Mouse (Mus musculus) lung, postnatal 10 days (tissue): ENCODE results near the gene Pkig.
"Not testable (repeated sequence)": the region's sequence is repeated elsewhere in the genome, so short reads cannot be mapped to it uniquely, and the experiment has no call there.

Source experiments
- DNase-seq: peaks from one replicate; pipeline ENCODE4 v3.0.0; 2021

Gene Pkig

DNA sequence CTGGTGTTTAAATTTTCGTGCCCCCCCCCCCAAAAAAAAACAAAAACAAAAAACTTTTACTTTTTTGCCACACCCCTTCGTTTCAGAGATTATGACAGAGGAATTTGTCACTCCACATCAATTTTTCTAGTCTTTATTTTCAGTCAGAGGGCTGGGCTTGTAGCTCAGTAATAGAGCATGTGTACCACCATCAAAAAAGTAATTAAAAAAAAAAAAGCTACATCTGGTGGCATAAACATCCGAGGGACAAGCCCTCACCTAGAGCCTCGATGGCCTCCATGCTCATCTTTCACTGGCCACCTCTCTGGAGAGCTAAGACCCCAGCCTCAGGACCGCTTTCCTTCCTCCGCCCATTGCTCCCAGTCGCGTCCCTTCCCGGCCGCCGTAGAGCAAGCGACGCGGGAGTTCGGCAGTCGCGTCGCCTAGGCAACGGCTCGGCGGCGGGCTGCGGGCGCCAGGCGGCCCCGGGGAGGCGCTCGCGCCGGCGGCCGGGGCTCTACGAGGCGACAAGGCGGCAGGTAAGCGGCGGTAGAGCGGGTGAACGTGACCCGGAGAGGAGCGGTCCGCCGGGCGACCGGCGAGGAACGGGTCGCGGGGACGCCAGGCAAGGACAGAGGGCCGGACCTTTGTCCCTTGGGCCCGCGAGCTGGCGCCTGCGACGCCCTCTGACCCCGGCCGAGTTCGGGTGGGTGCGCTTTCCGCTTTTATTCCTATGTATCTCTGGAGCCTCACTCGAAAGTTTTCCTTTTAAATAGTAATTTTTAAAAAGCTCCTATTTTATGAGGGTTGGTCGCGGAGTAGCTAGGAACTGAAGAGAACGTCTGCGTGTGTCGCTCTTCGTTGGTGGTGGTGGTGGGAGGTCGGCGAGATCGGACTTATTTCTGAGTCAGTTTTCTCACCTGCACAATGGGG is at the start of gene Pkig:
Gene Pkig (plus strand): TSS at position 412 of the 912 bp plus-strand sequence.
- DNase-seq, result peak; percentile 91

DNA sequence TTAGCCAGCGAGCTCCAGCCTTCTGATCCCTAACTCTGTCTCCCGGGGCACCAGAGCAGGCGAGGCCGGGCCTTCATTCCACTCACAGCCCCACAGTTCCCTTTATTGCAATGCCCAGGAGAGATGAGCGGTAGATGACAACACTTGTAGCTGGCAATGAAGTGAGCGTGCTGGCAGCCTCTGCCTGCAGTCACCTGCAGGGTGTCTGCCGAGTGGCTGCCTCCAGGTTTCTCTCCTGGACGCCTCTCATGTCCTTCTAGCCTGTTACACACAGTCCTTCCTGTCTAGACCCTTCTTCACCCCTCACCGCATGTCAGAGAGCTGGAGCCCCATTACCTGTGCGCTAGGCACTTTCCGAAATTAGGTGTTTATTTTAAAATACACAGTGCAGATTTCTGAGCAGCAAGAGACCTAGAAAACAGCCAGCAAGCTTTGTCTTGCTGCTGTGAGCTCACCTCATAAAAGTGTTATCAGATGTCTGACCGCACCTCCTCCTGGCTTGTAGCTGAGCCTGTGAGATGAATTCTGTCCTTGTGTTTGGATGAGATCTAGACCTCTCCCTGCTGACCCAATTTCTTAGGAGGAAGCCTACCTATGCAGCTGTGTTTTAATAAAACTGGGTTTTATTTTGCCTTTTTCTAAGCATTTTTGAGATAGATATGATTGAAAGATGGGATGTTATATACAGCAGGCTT is 48.8 kb upstream of the Pkig start:
- no peak for DNase-seq

DNA sequence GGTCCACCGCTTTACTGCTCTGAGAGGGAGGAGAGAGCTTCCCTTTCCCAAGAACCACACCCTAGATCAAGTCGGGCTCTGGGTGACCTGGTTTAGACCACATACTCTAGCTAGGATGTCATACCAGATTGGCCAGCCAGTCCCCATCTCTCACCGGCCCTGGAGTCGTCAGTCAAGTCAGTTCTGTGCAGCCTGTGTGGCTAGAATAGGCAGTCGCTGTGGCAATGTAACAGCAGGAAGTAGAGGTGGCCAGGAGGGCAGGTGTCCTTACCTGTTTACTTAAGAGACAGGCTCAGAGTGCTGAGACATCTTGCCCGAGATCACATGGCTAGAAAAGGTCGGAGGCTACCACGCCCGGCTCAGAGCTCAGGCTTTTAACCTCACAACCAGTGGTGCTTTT is 47.0 kb upstream of the Pkig start:
- no peak for DNase-seq

DNA sequence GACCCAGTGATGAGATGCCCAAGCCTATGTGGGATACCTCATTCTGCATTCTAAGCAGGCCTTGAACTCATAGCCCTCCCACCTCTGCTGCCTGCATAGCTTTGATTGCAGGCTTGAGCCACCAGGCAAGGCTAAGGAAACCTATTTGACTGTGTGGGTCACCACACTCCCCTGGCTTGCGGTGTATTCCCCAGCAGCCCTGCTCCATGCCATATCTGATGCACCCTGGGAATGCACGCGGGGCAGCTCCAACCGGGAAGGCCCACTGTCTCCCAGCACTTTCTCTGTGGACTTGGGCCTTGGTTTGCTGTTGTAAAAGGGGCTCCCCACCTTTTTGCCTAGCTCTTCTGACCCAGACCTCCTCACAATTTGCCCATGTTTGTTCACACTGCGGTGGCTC is 45.0 kb upstream of the Pkig start:
- DNase-seq, result no peak

DNA sequence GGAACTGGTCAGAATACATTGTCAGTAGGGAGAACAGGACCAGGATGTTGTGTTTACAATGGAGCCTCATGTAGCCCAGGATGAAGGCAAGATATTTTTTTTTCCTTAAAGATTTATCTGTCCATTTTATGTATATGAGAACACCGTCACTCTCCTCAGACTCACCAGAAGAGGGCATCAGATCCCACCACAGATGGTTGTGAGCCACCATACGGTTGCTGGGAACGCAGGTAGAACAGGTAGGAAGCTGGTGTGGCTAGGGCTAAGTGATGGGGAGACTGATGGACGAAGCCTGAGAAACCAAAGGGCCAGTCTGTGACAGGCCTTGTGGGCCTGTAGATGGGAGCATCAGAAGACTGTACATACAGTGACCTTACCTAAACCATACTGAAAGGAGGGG is 44.2 kb upstream of the Pkig start:
- no peak for DNase-seq

DNA sequence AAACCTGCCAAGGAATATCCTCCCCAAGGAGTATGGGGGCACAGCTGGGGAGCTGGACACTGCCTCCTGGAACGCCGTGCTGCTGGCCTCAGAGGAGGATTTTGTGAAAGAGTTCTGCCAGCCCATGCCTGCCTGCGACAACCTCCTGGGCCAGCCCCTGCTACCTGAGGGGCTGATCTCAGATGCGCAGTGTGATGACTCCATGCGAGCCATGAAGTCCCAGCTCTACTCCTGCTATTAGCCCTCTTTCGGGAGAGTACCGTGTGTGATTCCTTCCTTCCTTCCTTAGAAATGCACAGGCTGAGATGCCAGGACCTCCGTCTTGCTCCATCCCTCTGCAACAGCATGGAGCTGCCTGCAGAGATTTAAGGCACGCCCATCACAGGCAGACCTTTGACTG is 42.8 kb upstream of the Pkig start:
- DNase-seq, result no peak

DNA sequence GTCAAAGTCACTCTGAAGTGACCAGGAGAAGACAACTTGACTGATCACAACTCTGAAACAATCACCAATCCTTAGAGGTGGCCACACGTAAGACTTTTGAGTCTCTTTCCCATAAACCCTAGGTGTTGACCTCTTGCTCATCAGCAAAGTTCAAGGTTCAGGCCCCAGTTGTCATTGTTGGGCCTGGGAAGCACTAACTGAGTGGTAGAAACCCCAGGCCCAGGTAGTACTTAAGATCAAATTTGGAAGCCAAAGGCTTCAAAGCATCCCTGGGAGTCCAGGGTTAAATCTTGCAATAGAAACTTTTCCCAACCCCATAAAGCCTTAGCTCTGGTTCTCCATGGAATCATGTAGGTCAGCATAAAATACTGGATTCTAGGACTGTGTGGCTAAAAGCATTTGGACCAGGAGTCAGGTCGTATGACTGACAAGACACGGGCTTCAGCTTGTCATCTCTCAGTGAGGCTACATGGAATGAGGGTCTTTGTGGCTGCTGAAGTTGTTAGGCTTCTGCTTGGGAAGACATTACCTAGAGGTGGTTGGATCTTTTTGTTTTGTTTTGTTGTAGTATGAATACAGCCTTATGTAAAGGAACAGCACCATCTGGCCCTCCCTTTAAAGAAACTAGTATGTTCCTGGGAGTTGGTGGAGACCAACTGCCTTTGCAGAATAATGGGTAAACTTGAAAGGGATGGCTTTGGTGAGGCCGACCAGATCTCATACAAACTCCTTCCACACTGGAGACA is 42.1 kb upstream of the Pkig start:
- no peak for DNase-seq

DNA sequence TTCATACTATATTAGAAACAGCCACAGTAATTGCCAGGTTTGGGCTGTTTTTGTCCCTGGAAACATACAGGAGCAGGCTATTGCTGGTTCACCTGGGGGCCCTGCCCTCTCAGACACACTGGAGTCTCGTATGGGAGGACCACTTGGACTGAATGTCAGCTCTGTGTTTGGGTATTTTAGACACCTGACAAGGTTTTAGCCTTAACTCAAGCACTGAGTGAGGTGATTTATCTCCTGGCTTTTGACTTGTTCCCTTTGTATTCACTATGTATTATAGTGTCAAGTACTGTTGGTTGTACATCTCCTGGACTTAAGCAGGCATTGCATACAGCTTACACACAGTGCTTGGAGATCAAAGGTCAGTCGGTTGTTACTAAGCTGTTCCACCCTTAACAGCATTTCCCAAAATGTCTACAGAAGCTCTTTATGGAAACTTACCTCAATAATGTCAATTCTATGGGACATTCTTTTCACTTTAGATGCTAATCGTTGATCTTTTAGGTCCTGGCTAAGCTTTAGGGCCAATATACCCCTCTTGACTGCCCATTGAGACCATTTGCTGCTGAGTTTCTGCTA is 41.4 kb upstream of the Pkig start:
- no peak for DNase-seq

DNA sequence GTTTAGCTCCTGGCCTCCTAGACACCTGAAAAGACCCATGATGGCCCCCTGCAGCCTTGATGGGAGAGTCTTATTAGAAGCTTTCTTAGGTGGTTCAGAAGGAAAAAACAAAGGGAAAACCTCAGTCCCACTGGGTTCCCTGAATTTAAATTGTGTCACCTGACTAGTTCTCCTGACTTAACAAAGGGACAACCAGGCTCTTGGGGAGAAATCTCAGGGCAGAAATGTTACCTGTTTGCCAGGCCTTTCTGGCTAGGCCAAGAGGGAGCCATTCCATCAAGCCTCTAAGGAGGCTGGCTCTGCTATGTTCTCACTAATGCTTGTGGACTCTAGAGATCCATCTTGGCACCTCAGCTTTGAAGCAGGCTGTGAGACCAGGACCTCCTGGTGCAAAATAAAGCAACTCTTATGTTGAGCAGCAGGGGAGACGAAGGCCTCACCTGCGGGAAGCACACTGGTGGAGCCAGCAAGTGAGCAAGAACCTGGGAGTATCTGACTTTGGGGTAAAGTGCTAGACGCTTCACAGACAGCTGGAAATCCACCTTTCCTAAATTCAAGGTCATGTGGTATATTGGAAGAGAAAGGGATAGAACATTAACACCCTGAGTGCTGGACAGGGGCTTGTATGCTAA is 40.8 kb upstream of the Pkig start:
- no peak for DNase-seq

DNA sequence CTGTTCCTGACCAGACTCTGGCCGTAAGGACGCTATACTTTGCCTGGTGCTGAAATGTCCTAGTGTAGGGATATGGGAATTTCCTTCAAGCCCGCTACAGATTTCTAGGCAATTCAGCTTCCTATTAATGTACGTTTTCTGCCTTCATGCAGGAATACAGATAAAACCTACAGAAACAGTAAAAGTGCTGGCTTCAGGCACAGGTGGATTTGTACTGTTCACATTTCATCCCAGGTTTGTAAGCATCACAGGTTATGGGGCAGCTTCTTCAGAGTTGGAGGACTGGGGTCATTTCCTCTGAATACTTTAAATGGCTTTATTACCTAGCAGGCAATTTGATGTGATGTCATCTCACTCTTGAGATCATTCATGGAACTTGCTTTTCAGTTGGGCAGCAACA is 40.3 kb upstream of the Pkig start:
- DNase-seq, result no peak

DNA sequence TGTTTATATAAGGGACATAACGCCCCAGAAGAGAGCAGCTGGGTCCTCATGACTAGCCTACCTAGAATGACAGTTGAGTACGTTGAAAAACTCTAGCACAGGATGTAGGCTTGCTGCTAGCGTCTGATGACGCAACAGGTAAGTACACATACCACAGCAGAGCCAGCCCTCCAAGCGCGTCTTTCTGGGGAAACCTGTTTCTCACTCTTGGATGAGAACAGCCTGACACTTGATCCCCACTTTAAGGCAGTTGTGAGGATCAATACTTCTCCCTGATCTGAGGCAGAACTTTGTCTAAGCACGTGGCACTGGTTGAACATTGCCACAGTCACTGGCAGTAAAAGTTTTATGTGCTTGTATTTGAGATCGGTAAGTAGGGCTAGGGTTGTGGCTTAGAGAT is 37.7 kb upstream of the Pkig start:
- DNase-seq, result peak; percentile 39

DNA sequence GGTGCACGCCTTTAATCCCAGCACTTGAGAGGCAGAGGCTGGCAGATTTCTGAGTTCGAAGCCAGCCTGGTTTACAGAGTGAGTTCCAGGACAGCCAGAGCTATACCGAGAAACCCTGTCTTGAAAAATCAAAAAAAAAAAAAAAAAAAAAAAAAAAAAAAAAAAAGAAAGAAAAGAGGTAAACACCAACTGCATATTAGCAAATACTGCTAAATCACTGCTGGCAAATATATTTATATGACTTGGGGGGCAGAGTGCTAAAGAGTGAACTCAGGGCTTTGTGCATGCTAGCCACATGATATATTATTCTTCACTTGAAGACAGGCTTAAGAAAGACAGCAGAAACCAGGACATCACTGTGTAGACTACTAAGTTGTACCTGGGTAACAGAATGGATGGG is 36.8 kb upstream of the Pkig start:
- not testable (repeated sequence) for DNase-seq

DNA sequence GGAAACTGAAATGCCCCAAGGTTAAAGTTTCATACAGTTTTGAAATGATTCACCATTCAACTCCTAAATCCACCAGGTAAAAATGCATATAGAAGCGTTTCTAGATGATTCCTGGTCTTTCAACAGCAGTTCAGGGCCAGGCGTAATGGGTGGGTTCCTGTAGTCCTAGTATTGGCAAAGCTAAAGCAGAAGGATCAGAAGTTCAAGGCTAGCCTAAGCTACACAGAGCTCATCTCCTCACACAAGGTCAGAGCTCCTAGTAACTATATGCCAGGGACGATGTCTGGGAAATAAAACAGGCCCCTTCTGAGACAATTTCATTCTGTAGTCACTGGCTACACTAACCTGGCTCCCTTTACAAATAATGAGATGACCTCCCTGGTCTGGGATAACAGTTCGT is 27.0 kb upstream of the Pkig start:
- no peak for DNase-seq

DNA sequence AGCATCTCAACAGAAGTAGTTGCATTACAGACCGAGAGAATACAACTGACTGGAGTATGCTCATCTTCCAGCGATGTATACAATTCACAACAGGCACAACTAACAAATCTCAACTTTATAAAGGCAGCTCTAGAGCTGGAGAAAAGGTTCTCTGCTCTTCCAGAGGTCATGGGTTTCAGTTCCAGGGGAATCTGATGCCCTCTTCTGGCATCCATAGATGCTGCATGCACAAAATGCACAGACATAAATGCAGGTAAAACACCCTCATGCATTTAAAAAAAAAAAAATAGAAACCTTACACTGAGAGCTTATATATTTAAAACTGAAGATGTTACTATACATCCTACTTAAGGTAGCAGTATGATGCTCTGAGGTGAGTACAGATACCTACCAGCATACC is 26.5 kb upstream of the Pkig start:
- no peak for DNase-seq

DNA sequence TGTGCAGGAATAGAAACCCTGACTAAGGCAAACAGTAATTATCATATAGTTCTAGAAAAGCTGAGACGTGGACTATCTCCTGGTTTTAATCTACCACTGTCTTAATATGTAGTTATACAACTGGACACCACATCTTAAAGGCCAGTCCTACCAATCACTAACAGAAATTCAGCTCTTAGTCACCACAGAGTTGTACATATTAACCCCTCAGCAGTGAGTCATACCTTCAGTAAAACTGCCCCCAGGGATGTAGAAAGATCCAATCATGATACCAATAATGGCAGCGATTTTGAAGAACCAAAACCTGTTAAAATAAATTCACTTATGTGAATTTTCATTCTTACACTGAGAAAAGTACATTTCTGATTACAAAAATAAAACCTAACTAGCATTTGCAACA is 24.0 kb upstream of the Pkig start:
- no peak for DNase-seq

DNA sequence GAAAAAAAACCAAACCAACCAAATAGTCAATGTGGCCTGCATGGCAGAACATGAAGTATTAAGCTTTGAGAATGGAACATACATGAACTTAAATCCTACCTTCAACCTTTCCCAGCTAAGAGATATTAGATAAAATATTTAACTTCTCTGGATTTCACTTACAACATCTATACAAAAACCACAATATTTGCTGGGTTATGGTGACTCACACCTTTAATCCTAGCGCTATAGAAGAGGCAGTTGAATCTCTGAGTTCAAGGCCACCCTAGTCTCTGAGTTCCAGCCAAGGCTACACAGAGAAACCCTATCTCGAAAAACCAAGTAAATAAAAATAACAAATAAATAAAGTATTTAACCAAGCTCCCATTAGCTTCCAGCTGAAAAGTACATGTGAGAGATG is 22.1 kb upstream of the Pkig start:
- no peak for DNase-seq

DNA sequence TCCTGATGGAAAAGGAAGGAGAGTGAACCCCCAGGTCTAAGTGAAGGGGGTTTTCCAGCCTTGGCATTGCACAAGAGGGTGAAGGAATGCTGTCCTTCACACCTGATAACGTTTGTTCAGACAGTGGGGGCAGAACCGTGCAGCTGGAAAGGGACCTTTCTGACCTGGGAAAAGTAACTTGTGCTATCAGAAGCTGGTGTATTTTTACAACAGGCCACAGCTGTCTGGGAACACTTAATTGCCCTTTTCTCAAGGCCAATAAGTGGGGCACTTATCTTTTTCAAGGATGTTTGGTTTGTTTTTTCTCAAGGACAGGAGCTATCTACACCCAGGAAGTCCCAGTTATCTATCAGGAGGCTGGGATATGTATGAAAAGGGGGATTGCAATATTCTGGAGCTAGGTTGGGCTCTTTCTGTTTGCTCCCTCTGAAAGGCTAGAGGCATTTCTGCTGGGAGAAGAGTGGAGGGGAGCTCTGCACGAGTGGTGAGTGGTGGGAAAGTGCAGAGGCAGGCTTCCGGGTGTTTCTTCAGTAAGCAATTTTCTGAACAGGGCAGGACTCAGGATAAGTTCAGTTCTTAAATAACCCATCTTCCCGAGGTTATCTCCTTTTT is 20.4 kb upstream of the Pkig start:
- no peak for DNase-seq

DNA sequence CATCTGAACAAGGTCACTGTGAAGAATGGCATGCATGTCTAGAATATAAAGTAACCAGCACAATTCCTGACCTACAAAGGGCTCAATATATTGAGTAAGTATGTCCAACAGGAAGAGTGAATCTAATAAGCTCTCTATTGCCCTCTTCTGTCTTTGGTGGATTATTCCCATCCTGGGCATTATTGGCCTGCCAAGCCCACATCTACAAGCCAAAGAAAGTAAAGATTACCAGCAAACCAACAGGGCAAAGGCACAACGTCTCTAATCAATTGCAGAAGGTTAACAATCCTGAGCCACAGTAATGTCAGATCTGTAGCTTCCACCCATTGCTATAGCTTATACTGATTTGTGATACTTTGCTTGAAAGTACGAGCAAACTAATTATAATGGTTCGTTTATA is 17.7 kb upstream of the Pkig start:
- no peak for DNase-seq

DNA sequence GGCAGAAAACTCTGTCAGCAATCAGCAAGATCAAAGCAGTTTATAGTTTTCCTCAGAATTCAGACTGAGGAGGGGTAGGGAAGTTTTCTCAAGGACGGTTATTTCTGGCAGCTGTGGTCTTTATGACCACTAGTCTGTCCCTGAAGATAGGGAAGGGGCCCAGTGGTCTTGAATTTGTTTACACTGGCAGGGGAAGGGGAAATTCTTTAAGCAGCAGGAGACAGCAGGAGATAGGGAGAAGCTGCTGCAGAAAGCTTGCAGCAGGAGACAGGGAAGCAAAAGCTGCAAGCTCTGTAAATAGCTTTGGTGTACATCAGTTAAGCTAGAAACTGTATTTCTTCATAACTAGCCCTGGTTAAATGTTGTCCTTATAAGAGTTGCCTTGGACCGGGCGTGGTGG is 16.5 kb upstream of the Pkig start:
- DNase-seq, result no peak

DNA sequence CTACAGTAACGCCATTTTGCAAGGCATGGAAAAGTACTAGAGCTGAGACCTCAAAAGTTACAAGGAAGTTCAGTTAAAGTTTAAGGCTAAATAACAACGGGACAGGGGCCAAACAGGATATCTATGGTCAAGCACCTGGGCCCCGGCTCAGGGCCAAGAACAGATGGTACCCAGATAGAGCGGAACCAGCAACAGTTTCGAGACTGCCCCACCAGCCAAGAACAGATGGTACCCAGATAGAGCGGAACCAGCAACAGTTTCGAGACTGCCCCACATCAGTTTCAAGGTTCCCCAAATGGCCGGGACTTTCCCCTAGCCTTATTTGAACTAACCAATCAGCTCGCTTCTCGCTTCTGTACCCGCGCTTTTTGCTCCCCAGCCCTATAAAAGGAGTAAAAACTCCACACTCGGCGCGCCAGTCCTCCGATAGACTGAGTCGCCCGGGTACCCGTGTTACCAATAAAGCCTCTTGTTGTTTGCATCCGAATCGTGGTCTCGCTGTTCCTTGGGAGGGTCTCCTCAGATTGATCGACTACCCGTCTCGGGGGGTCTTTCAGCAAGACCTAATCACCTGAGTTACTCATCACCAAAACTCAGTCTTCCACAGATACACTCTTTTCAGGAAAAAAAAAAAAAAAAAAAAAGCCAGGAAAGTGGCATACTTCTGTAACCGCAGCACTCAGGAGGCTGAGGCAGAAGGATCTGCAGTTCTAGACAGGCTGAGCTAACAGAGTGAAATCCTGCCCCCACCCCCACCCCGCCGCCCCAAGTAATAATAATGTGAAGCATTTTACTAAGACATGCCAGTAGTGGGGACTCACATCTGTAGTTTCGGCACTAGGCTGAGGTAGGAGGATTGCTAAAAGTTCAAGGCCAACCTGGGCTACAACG is 15.3 kb upstream of the Pkig start:
- peak; percentile 69 for DNase-seq

DNA sequence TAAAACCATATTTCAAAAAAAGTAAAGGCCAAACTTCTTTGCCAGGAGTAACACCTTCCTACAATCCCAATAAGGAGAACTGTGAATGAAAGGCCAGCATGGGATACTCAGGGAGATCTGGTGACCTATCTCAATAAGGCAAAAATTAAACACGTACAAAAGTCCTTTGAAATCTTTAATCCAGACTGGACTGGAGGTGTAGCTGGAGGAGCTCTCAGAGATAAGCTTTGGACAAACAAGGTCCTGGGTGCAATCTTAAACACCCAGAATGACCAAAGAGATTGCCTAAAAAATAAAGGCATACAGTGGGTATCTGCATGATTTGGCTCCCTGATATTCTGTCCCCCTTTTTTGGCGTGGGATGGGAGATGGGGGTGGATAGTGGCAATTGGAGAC is 14.6 kb upstream of the Pkig start:
- DNase-seq, result no peak
